8 mouse cellular contexts compared by ENCODE assay signal in the genomic region with DNA sequence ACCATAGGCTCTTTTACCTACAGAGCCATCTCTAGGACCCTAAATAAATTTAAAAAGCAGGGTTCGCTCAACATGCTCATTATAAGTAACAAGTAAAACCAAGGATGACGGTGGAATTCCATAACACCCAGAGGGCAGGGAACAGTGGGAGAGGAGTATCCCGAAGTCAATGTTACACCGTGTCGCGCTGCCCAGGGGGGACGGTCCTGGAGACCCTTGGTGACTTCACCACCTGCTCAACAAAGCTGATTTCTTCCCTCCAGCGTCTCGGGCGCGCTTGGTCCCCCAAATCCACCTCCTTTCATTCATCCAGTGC. TPM values are rescaled to one million over a fixed set of nuclear protein-coding genes. Genes with fewer than 3 reads are reported as not detected.
DNase-seq lines count a peak whose midpoint lies in the region; ATAC-seq and TF ChIP-seq lines count a peak whose summit lies in the region.

No protein-coding gene starts in this region.

- no peaks in the 10 kb centered on the region for H3K79me2 ChIP-seq in myocyte (ENCODE audit: control insufficient read depth, insufficient read depth)

- no peak overlapping the region for H3ac ChIP-seq in myocyte (ENCODE audit: control insufficient read depth, insufficient read length)

- TF ChIP-seq CTCF in kidney, postnatal 0 days (IDR thresholded peaks at IDR 0.05; ENCODE audit: low read depth) = no peak

- peak overlapping the region; percentile 82 for H3K9ac ChIP-seq in kidney, postnatal 0 days (ENCODE audit: low read depth, low read length)
- H3K9ac ChIP-seq in embryonic facial prominence, embryonic 14.5 days (ENCODE audit: low read depth, low read length) = peak overlapping the region; percentile 88
- H3K9ac ChIP-seq in intestine, embryonic 15.5 days = peak overlapping the region; percentile 74

- TF ChIP-seq POLR2A in myocyte (IDR thresholded peaks at IDR 0.05; ENCODE audit: insufficient read length, low read depth) = no peak

- DNase-seq in kidney, postnatal 0 days (ENCODE audit: low spot score) = no peak
- no peak for DNase-seq in kidney, postnatal 36 days
- DNase-seq in embryonic facial prominence, embryonic 14.5 days (ENCODE audit: low spot score) = peak; percentile 3
- no peak for DNase-seq in adrenal gland, postnatal 14 days
- no peak for DNase-seq in cerebellum, postnatal 14 days
- DNase-seq in urinary bladder, postnatal 36 days (ENCODE audit: low spot score in 2 of 2) = no peak

- peak; percentile 40; the same call in 1 of the 2 replicates for ATAC-seq in kidney, postnatal 0 days (replicated peaks; ENCODE audit: low FRiP score, low read depth)
- peak; percentile 23; the same call in 1 of the 2 replicates for ATAC-seq in embryonic facial prominence, embryonic 14.5 days (ENCODE audit: low read depth)
- ATAC-seq in intestine, embryonic 15.5 days = peak; percentile 57

- 3% methylated on average over 11 of the region's 11 CpGs for WGBS in kidney, postnatal 0 days
- WGBS in embryonic facial prominence, embryonic 14.5 days = 5% methylated on average over 11 of the region's 11 CpGs
- WGBS in intestine, embryonic 15.5 days = 5% methylated on average over 11 of the region's 11 CpGs

- H3K36me3 ChIP-seq in kidney, postnatal 0 days (ENCODE audit: insufficient read depth, low read length) = no peaks in the 10 kb centered on the region
- H3K36me3 ChIP-seq in embryonic facial prominence, embryonic 14.5 days (ENCODE audit: control insufficient read depth, insufficient read depth, low read length) = no peaks in the 10 kb centered on the region
- H3K36me3 ChIP-seq in intestine, embryonic 15.5 days = no peaks in the 10 kb centered on the region
- H3K36me3 ChIP-seq in myocyte (ENCODE audit: control insufficient read depth, insufficient read depth) = no peaks in the 10 kb centered on the region

- peak overlapping the region; percentile 54; the same call in 1 of the 2 replicates for H3K27ac ChIP-seq in kidney, postnatal 0 days
- H3K27ac ChIP-seq in embryonic facial prominence, embryonic 14.5 days (replicated peaks; ENCODE audit: low read depth, low read length) = peak overlapping the region; percentile 83; the same call in 1 of the 2 replicates
- H3K27ac ChIP-seq in intestine, embryonic 15.5 days = no peak overlapping the region

- H3K4me2 ChIP-seq in kidney, postnatal 0 days (ENCODE audit: low read length) = peak overlapping the region; percentile 87
- peak overlapping the region; percentile 77 for H3K4me2 ChIP-seq in embryonic facial prominence, embryonic 14.5 days (ENCODE audit: low read depth, low read length)
- H3K4me2 ChIP-seq in intestine, embryonic 15.5 days (replicated peaks) = peak overlapping the region; percentile 92
- peak overlapping the region; percentile 2 for H3K4me2 ChIP-seq in myocyte (ENCODE audit: low read depth)

- H3K4me1 ChIP-seq in kidney, postnatal 0 days (replicated peaks; ENCODE audit: insufficient read depth, low read length) = 0 out of 2 replicates have a peak, but pooled peaks cover 5% of the 10 kb centered on the region
- H3K4me1 ChIP-seq in embryonic facial prominence, embryonic 14.5 days (ENCODE audit: control insufficient read depth, insufficient read depth, low read length) = no peaks in the 10 kb centered on the region
- H3K4me1 ChIP-seq in intestine, embryonic 15.5 days (replicated peaks) = 0 out of 2 replicates have a peak, but pooled peaks cover 4% of the 10 kb centered on the region

- no peaks in the 10 kb centered on the region for H3K27me3 ChIP-seq in kidney, postnatal 0 days (ENCODE audit: insufficient read depth, low read length)
- H3K27me3 ChIP-seq in embryonic facial prominence, embryonic 14.5 days (replicated peaks; ENCODE audit: control insufficient read depth, insufficient read depth, low read length) = no peaks in the 10 kb centered on the region
- no peaks in the 10 kb centered on the region; the same call in 1 of the 2 replicates for H3K27me3 ChIP-seq in intestine, embryonic 15.5 days (replicated peaks)
- H3K27me3 ChIP-seq in myocyte (ENCODE audit: control insufficient read depth, insufficient read depth, insufficient read length) = no peaks in the 10 kb centered on the region

- peak overlapping the region; percentile 66 for H3K4me3 ChIP-seq in kidney, postnatal 0 days (replicated peaks; ENCODE audit: low read depth, low read length)
- H3K4me3 ChIP-seq in embryonic facial prominence, embryonic 14.5 days (ENCODE audit: low read depth, low read length) = peak overlapping the region; percentile 67
- peak overlapping the region; percentile 64 for H3K4me3 ChIP-seq in intestine, embryonic 15.5 days (replicated peaks)
- no peak overlapping the region for H3K4me3 ChIP-seq in myocyte

- H3K9me3 ChIP-seq in kidney, postnatal 0 days (replicated peaks; ENCODE audit: low read length) = no peaks in the 10 kb centered on the region
- no peaks in the 10 kb centered on the region for H3K9me3 ChIP-seq in embryonic facial prominence, embryonic 14.5 days (ENCODE audit: control insufficient read depth, low read length)
- H3K9me3 ChIP-seq in intestine, embryonic 15.5 days = no peaks in the 10 kb centered on the region

TF ChIP-seq in myocyte, 11 proteins besides CTCF, POLR2A, EP300 and RAD21:
- no peak for TF ChIP-seq TCF3 (IDR thresholded peaks at IDR 0.05; ENCODE audit: insufficient read length, low read depth)
- TF ChIP-seq SRF (IDR thresholded peaks at IDR 0.05; ENCODE audit: control insufficient read depth, insufficient read length, low read depth) = no peak
- no peak for TF ChIP-seq POLR2AphosphoS2 (IDR thresholded peaks at IDR 0.05; ENCODE audit: insufficient read length, low read depth)
- TF ChIP-seq CEBPB (IDR thresholded peaks at IDR 0.05; ENCODE audit: insufficient read depth, poor library complexity, severe bottlenecking) = no peak
- TF ChIP-seq MYOD1 (IDR thresholded peaks at IDR 0.05; ENCODE audit: control insufficient read depth in 1 of 3, insufficient read length in 2 of 3, low read depth in 2 of 3) = no peak
- no peak for TF ChIP-seq USF1 (IDR thresholded peaks at IDR 0.05; ENCODE audit: low read depth)
- TF ChIP-seq REST (IDR thresholded peaks at IDR 0.05; ENCODE audit: insufficient read depth, insufficient read length) = no peak
- TF ChIP-seq MYOG (IDR thresholded peaks at IDR 0.05; ENCODE audit: control insufficient read depth in 1 of 3, insufficient read depth in 1 of 3, insufficient read length in 2 of 3, low read depth in 2 of 3) = no peak
- no peak for TF ChIP-seq E2F4 (IDR thresholded peaks at IDR 0.05; ENCODE audit: insufficient read depth)
- no peak for TF ChIP-seq MAX (IDR thresholded peaks at IDR 0.05; ENCODE audit: low read depth)
- no peak for TF ChIP-seq TCF12 (IDR thresholded peaks at IDR 0.05; ENCODE audit: insufficient read depth, poor library complexity, severe bottlenecking)

RNA-seq across cellular contexts. Expression of gene Cox20, which starts 43.2 kb away (rescaled TPM):
- 216 and 225 TPM in 2 replicates for polyA plus RNA-seq in kidney, postnatal 0 days (2015; fragmentation: Nextera tagmentation; extraction: Ambion mirVana)
- polyA plus RNA-seq in embryonic facial prominence, embryonic 14.5 days (2014; fragmentation: Nextera tagmentation; extraction: Ambion mirVana) = 107 and 125 TPM in 2 replicates
- polyA plus RNA-seq in intestine, embryonic 15.5 days (2015; fragmentation: Nextera tagmentation; extraction: Ambion mirVana) = 134 and 159 TPM in 2 replicates
- polyA plus RNA-seq in myocyte (2012; fragmentation: generic; extraction: Trizol) = 67.2 TPM
- 88.1 and 107 TPM in 2 replicates for total RNA-seq in adrenal gland, postnatal 14 days (2021)

Comparison
In these comparisons a context has a peak if more than half of its experiments do, and no peak if none do; other contexts are left out.
1. H3K4me2 ChIP-seq: peak in every context shown above with its lines; median percentile 92 in intestine, embryonic 15.5 days; 87 in kidney, postnatal 0 days; 77 in embryonic facial prominence, embryonic 14.5 days; 2 in myocyte.